Mouse (Mus musculus) thymus, postnatal 14 days (tissue): Measurements from ENCODE around the gene Nr4a3.

Source experiments
- DNase-seq: peaks from one replicate; pipeline ENCODE4 v3.0.0; 2021

The Nr4a3 gene

DNA sequence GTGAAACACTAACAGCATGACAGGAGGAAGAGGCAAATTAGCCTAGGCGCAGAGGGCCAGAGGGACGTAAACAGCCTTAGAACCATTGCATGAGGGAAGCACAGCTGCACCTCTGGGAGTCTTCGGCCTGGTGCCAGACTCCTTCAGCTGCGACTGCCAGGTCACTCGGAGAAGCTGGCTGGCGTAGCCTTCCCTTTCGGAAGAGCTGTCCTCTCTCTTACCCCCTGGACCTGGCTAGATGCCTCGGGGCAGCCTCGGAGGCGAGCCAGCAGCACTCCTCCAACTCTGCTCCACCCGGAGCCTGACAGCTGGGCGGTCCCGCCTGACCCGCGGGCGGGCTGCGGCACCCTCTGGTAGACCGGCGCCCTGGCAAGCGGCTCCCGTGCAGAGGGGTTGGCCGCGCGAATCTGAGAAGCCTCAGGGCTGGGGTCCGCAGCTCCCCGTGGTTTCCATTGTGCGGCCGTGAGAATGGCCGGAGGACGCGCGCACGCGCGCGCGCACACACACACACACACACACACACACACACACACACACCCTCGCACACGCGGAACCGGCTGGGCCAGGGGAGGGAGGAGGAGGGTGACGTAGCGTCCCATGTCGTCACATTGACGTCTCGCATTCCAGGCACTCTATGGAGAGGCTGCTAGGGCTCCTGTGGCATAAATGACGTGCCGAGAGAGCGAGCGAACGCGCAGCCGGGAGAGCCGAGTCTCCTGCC, at the start of gene Nr4a3:
Gene Nr4a3 (plus strand): TSS at position 663 of the 721 bp plus-strand sequence.
- DNase-seq, result peak; percentile 78

GRCm38 (mm10) chr4:48002969-48003368, 42.0 kb upstream of the Nr4a3 start:
- DNase-seq, result no peak

DNA sequence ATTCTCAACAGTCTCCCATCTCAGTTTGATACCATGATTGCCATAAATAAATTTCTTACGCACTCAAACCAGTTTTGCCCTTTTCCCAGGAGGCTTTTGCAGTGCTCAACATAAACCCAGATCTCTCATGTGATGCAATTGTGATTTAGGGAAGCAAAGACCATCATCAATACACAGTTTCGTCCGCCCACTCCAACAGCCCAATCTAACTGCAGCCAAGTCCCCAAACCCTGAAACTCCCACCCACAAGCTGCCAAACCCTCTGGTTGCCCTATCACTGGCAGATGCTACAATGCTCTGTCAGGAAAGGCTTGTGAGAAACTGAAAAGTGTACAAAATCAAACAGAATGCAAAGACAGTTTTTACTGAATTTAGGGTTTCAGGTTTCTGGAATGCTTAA, 41.5 kb upstream of the Nr4a3 start:
- no peak for DNase-seq

GRCm38 (mm10) chr4:48006355-48006754, 38.6 kb upstream of the Nr4a3 start:
- no peak for DNase-seq

DNA sequence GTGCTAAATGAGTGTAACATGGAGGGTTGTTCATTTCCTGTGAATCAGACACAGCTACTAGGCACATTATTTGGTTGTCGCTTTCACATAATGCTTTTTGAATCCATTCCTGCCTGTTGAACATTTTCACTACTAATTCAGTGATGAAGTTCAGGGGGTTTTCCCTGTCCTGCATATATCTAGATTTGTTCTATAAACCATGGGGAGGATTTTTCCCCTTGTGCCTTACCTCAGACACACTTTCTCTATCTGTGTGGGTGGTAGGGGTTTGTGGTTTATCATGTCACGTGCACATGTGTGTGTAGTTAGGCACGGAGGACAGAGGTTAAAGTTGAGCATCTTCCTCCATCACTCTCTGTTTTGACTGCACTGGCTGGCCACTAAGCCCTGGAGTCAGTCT, 32.7 kb upstream of the Nr4a3 start:
- peak; percentile 14 for DNase-seq

GRCm38 (mm10) chr4:48022966-48023365, 22.0 kb upstream of the Nr4a3 start:
- no peak for DNase-seq

DNA sequence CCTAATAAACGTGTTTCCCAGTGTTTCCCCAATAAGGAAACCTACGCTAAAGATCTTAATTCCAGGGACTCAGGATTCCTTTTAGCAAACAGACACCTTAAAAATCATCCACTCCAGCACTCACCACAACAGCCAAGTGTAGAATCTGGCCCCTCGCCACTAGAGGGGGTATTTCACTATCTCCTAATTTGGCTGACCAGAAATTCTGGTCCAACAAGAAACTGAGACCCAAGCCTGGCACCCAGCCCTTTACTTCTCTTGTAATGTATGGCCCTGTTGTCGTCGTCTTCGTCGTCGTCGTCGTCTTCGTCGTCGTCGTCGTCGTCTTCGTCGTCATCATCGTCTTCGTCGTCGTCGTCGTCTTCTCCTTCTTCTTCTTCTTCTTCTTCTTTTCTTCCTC, 15.3 kb upstream of the Nr4a3 start:
- peak; percentile 46 for DNase-seq

DNA sequence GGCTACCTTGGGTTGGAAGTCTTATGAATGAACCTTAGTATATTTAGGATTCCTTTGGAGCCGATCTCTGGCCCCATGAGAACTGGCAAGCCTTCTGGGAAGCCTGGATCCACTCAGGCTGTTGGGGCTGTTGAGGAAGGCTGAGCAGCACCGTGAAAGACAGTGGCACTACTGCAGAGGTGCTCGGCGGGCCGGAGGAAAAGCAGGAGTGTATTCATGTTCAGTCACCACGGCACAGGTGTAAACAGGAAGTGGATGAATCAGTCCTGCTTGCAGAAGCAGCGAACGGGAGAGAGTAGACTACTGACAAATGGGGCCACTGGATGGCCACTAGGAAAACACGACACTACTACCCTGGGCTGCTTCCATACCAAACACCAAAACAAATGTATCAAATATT, 10.7 kb upstream of the Nr4a3 start:
- peak; percentile 17 for DNase-seq

- DNase-seq, result no peak
These were observed 7.3 kb upstream of the Nr4a3 start for GRCm38 (mm10) chr4:48037646-48038045.

GRCm38 (mm10) chr4:48038847-48039246, 6.1 kb upstream of the Nr4a3 start:
- DNase-seq, result no peak

GRCm38 (mm10) chr4:48039736-48040135, 5.2 kb upstream of the Nr4a3 start:
- DNase-seq, result peak; percentile 60

- DNase-seq, result no peak
These were observed 2.5 kb upstream of the Nr4a3 start for GRCm38 (mm10) chr4:48042466-48042785.

- DNase-seq, result peak; percentile 91
These were observed 1.9 kb upstream of the Nr4a3 start for GRCm38 (mm10) chr4:48042786-48043701.

- DNase-seq, result peak; percentile 27
These were observed 837 bp upstream of the Nr4a3 start for GRCm38 (mm10) chr4:48044141-48044490.

- peak; percentile 61 for DNase-seq
These were observed 348 bp downstream of the Nr4a3 start for GRCm38 (mm10) chr4:48045281-48045720.

DNA sequence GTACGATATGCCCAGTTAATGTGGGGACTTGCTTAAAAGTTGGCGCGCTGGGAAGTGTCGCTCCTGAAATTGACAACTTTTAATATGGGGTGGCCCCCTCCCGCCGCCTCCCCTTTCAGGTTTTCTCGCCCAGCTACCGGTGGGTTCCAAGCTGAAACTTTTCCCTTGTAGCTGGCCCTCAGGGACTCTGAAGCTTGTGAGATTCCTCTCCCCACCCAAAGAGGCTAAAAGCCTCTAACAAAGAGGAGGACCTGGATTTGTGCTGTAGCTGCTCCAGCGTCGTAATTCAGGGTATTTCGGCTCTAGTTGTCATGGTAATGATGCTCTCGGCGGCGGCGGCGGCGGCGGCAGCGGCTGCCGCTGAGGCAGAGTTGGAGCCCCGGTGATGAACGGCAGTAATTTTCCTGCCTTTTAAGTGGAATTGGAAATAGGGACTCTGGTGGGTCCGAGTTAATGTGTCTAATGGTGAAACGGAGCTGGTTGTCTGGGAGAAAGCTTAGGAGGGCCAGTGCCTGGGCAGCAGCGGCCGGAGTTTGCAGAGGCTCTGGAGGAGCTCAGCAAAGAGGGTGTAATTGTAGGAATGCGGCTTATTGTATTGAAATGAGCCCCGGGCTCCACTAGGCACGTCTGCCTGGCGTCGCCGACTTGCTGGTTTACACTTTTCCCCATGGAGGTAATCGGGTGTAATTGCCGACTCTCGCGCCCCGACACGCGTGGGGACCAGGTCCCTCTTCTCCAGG, 938 bp downstream of the Nr4a3 start:
- peak; percentile 45 for DNase-seq

GRCm38 (mm10) chr4:48046461-48046901, 1.5 kb downstream of the Nr4a3 start:
- DNase-seq, result peak; percentile 37

DNA sequence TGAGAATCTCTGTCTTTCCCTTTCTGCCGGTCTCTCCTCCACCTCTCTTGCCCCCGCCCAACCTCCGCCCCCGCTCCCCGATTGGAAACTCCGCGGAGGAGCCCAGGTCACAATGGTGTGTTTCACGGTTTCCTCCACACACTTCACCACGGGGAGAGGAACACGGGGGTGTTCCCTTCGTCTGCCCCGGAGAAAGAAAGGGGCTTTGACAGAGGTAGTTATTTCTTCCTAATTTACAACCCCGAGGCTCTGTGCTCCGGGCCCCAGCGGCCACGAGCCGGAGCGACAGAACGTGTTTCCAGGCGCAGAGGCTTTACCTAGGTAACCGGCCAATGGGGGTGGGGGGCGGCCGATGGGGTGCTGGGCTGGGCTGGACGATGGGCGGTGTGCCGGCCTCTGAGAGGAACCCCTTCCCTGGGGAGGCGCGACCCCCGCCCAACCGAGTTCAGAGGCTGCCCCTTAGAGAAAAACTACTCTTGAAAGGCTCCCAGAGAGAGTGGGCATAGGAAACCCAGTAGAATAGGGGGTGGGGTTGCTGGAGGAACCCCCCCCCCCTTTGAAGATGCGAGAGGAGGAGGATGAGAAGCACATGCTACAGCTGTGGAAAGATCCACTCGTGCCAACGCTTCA, 2.3 kb downstream of the Nr4a3 start:
- DNase-seq, result peak; percentile 63

DNA sequence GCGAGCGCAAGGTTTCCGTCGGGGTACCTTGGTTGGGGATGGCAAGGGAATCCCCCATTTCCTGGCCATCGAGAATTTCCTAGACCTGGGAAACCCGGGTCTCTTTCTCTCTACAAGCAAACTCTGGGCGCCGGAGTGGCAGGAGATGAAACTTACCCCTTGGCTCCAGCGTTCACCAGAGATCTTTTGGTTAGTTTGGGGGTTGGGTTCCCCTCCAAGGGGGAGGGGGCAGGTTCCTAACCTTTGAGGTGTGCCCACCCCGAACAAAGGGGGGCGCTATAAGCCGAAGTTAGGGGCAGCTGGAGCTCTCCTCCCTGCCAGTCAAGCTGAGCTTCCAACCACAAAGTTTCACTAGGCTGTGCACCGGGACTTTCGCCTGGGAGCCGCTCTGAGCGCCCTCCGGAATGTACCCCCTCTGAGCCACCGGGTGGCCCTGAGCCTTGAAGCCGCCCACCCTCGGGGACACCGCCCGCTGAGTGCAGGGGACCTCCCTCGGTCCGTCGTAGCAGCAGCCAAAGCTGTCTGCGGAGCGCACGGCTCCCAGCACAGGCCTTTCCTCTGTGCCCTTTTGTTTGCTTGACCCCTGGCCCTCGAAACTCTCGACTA, 2.9 kb downstream of the Nr4a3 start:
- peak; percentile 50 for DNase-seq

GRCm38 (mm10) chr4:48048456-48049315, 3.7 kb downstream of the Nr4a3 start:
- DNase-seq, result no peak

DNA sequence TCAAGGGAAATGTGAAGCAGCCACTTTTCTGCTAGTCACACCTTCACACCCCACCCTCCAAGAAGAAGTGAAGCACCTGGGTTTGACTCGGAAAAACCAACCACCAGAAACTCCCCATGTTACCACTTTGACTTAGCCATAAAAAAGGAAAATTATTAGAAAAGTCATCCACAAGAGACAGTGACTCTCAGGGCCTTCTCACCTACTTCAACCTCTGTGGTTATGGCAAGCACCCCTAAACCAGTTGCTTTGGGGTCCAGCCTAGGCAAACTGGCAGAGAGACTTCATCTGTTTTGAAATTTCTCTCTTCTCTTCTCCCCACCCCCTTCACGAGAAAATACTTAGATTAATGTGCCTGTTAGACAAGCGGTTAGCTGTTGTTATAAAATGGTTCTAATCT, 5.1 kb downstream of the Nr4a3 start:
- no peak for DNase-seq
